Mouse (Mus musculus) myocyte (in vitro differentiated cells): ENCODE results near the gene Hoxb4.

ENCODE experiments used
- E2F4 ChIP-seq: IDR thresholded peaks from one replicate; pipeline ENCODE4 v1.6.1; 2011; ENCODE audit warnings: mild to moderate bottlenecking, control low read depth, moderate library complexity; ENCODE audit not compliant: insufficient read depth
- MAX ChIP-seq: IDR thresholded peaks from one replicate; pipeline ENCODE4 v1.6.1; 2011; ENCODE audit warnings: low read depth, mild to moderate bottlenecking, control low read depth
- MYOD1 ChIP-seq, 3 experiments: IDR thresholded peaks; one replicate each; pipeline ENCODE4 v1.6.1; 2011; ENCODE audit warnings: control low read depth in 2 of 3, low read depth in 2 of 3, mild to moderate bottlenecking in 2 of 3, moderate library complexity in 1 of 3; ENCODE audit not compliant: insufficient read length in 2 of 3, control insufficient read depth in 1 of 3
- POLR2A ChIP-seq: IDR thresholded peaks from one replicate; pipeline ENCODE4 v1.6.1; 2011; ENCODE audit warnings: low read depth, mild to moderate bottlenecking, control low read depth, moderate library complexity; ENCODE audit not compliant: insufficient read length

GRCm38 (mm10) chr11:96341701-96342575 lies 23.9 kb downstream of the Hoxb4 start:
- TF ChIP-seq POLR2A, result no peak
- TF ChIP-seq MYOD1 (IDR thresholded peaks at IDR 0.05; ENCODE audit: control insufficient read depth in 1 of 3, insufficient read length in 2 of 3, low read depth in 2 of 3), result no peak
- TF ChIP-seq E2F4, result no peak
- TF ChIP-seq MAX, result no peak
